Mouse (Mus musculus) stomach, embryonic 14.5 days (tissue): ENCODE data around the gene Ccr4. TPM values are rescaled to one million over a fixed set of nuclear protein-coding genes. Genes with fewer than 3 reads are reported as not detected.

ENCODE experiments used
- ATAC-seq: fragments of 200-750 bp; cut with Nextera tagmentation; 2 replicates; pipeline ENCODE4 v1.8.0; 2017; ENCODE audit warnings: low read depth, moderate TSS enrichment; ENCODE audit not compliant: insufficient number of reproducible peaks, insufficient read depth, low FRiP score
- H3K27ac ChIP-seq: fragments of 300-500 bp; sonication (generic); 2 replicates; pipeline ENCODE4 v1.5.1; 2014; ENCODE audit warnings: mild to moderate bottlenecking, low read length, moderate library complexity, mixed read lengths
- H3K27me3 ChIP-seq: fragments of 300-500 bp; sonication (generic); 2 replicates; pipeline ENCODE4 v1.6.1; 2014; ENCODE audit warnings: low read length, control low read depth, mixed read lengths; ENCODE audit not compliant: control insufficient read depth, insufficient read depth
- H3K36me3 ChIP-seq: fragments of 300-500 bp; sonication (generic); 2 replicates; pipeline ENCODE4 v1.6.1; 2014; ENCODE audit warnings: mild to moderate bottlenecking, control low read depth, low read length, moderate library complexity, mixed read lengths; ENCODE audit not compliant: control insufficient read depth, insufficient read depth
- H3K4me1 ChIP-seq: fragments of 300-500 bp; sonication (generic); 2 replicates; pipeline ENCODE4 v1.6.1; 2014; ENCODE audit warnings: low read length, control low read depth, mixed read lengths; ENCODE audit not compliant: control insufficient read depth, insufficient read depth
- H3K4me2 ChIP-seq: fragments of 300-500 bp; sonication (generic); replicated peaks from 2 replicates; pipeline ENCODE4 v1.6.1; 2014; ENCODE audit warnings: low read depth, low read length, control low read depth
- H3K4me3 ChIP-seq: fragments of 300-500 bp; sonication (generic); 2 replicates; pipeline ENCODE4 v1.5.1; 2014; ENCODE audit warnings: low read depth, low read length, control low read depth
- H3K9ac ChIP-seq: fragments of 300-500 bp; sonication (generic); replicated peaks from 2 replicates; pipeline ENCODE4 v1.6.1; 2014; ENCODE audit warnings: low read depth, mild to moderate bottlenecking, control low read depth, low read length, moderate library complexity, mixed read lengths
- H3K9me3 ChIP-seq: fragments of 300-500 bp; sonication (generic); 2 replicates; pipeline ENCODE4 v1.6.1; 2016; ENCODE audit warnings: low read depth, low read length, control low read depth; ENCODE audit not compliant: control insufficient read depth
- WGBS: fragments of 180-500 bp; shearing (Covaris S2); extraction: QIAGEN DNeasy Blood & Tissue Kit; methylation state at CpG from one replicate; pipeline ENCODE4 v1.1.7; 2014; 5-methylcytosine and 5-hydroxymethylcytosine counted together
- polyA plus RNA-seq: library from polyadenylated mRNA; unstranded; fragments of >200 nt; fragmentation: Nextera tagmentation; extraction: Ambion mirVana; gene quantifications from 2 replicates; pipeline ENCODE4 v1.2.1, GENCODE M21; 2014

Ccr4 gene
- polyA plus RNA-seq, 1 experiment from 2014 or later, result not detected

- WGBS, result 50% methylated on average over 17 of the region's 17 CpGs
- H3K27ac ChIP-seq, result no peak overlapping the region
These were observed 39.4 kb upstream of the Ccr4 start for GRCm38 (mm10) chr9:114543882-114544753.

GRCm38 (mm10) chr9:114541279-114541741 lies 36.6 kb upstream of the Ccr4 start:
- Histone ChIP-seq H3K27me3 (no peaks in the 10 kb centered on the region), H3K4me1 (peaks cover 19% of the 10 kb centered on the region), H3K9me3 (no peaks in the 10 kb centered on the region), H3K4me3 (no peak overlapping the region), H3K36me3 (no peaks in the 10 kb centered on the region), H3K4me2 (no peak overlapping the region), H3K27ac (no peak overlapping the region), H3K9ac (no peak overlapping the region)
- 33% methylated on average over 1 of the region's 1 CpGs for WGBS
- no peak for ATAC-seq

More at GRCm38 (mm10) chr9:114543882-114544753, 39.4 kb upstream of the Ccr4 start:
- Histone ChIP-seq H3K36me3 (no peaks in the 10 kb centered on the region), H3K27me3 (no peaks in the 10 kb centered on the region), H3K4me1 (peaks cover 18% of the 10 kb centered on the region), H3K4me3 (no peak overlapping the region), H3K9ac (no peak overlapping the region), H3K4me2 (no peak overlapping the region), H3K9me3 (no peaks in the 10 kb centered on the region)
- ATAC-seq, result 0 out of 2 replicates have a peak, but pooled peaks have one; percentile 19

GRCm38 (mm10) chr9:114538996-114539563 lies 34.4 kb upstream of the Ccr4 start:
- Histone ChIP-seq H3K9me3 (no peaks in the 10 kb centered on the region), H3K4me2 (no peak overlapping the region), H3K36me3 (no peaks in the 10 kb centered on the region), H3K27me3 (no peaks in the 10 kb centered on the region), H3K27ac (no peak overlapping the region), H3K4me3 (no peak overlapping the region), H3K9ac (no peak overlapping the region), H3K4me1 (peaks cover 11% of the 10 kb centered on the region)
- WGBS, result 58% methylated on average over 7 of the region's 7 CpGs
- ATAC-seq, result no peak

- Histone ChIP-seq H3K4me1 (peaks cover 8% of the 10 kb centered on the region; the same call in 1 of the 2 replicates), H3K4me2 (no peak overlapping the region), H3K9me3 (no peaks in the 10 kb centered on the region), H3K27me3 (no peaks in the 10 kb centered on the region), H3K4me3 (no peak overlapping the region), H3K9ac (no peak overlapping the region), H3K36me3 (no peaks in the 10 kb centered on the region), H3K27ac (no peak overlapping the region)
- WGBS, result 36% methylated on average over 2 of the region's 2 CpGs
- ATAC-seq, result peak; percentile 34; the same call in 1 of the 2 replicates
These were observed 31.9 kb upstream of the Ccr4 start for GRCm38 (mm10) chr9:114536628-114537027.

GRCm38 (mm10) chr9:114534747-114535517 lies 30.2 kb upstream of the Ccr4 start:
- WGBS, result 85% methylated on average over 9 of the region's 9 CpGs

GRCm38 (mm10) chr9:114533848-114534247 lies 29.1 kb upstream of the Ccr4 start:
- WGBS, result 67% methylated on average over 4 of the region's 4 CpGs
- no peak overlapping the region for H3K4me3 ChIP-seq
- no peaks in the 10 kb centered on the region for H3K27me3 ChIP-seq
- no peak overlapping the region for H3K9ac ChIP-seq
- no peaks in the 10 kb centered on the region for H3K9me3 ChIP-seq
- ATAC-seq, result peak; percentile 67; the same call in 1 of the 2 replicates
- no peak overlapping the region for H3K4me2 ChIP-seq
- H3K36me3 ChIP-seq, result no peaks in the 10 kb centered on the region
- no peak overlapping the region for H3K27ac ChIP-seq
- peaks cover 8% of the 10 kb centered on the region; the same call in 1 of the 2 replicates for H3K4me1 ChIP-seq

More at GRCm38 (mm10) chr9:114534747-114535517, 30.2 kb upstream of the Ccr4 start:
- Histone ChIP-seq H3K4me2 (no peak overlapping the region), H3K4me3 (no peak overlapping the region), H3K9me3 (no peaks in the 10 kb centered on the region), H3K27ac (no peak overlapping the region), H3K9ac (no peak overlapping the region), H3K27me3 (no peaks in the 10 kb centered on the region), H3K4me1 (peaks cover 8% of the 10 kb centered on the region; the same call in 1 of the 2 replicates), H3K36me3 (no peaks in the 10 kb centered on the region)
- ATAC-seq, result no peak

GRCm38 (mm10) chr9:114531276-114531675 lies 26.6 kb upstream of the Ccr4 start:
- no peak for ATAC-seq
- Histone ChIP-seq H3K4me1 (peaks cover 16% of the 10 kb centered on the region), H3K4me2 (no peak overlapping the region), H3K4me3 (no peak overlapping the region), H3K27ac (no peak overlapping the region), H3K9me3 (no peaks in the 10 kb centered on the region), H3K36me3 (no peaks in the 10 kb centered on the region), H3K27me3 (no peaks in the 10 kb centered on the region), H3K9ac (no peak overlapping the region)
- 25% methylated on average over 11 of the region's 11 CpGs for WGBS

- H3K27ac ChIP-seq, result 0 out of 2 replicates have a peak overlapping the region, but pooled peaks have one; percentile 7
- no peaks in the 10 kb centered on the region for H3K9me3 ChIP-seq
- H3K36me3 ChIP-seq, result no peaks in the 10 kb centered on the region
- ATAC-seq, result no peak
- H3K27me3 ChIP-seq, result no peaks in the 10 kb centered on the region
- no peak overlapping the region for H3K4me3 ChIP-seq
- H3K4me1 ChIP-seq, result peaks cover 23% of the 10 kb centered on the region
- H3K9ac ChIP-seq, result no peak overlapping the region
- H3K4me2 ChIP-seq, result no peak overlapping the region
- 44% methylated on average over 9 of the region's 9 CpGs for WGBS
These were observed 23.9 kb upstream of the Ccr4 start for GRCm38 (mm10) chr9:114528680-114529048.
